28 mouse cellular contexts compared by ENCODE assay signal in the genomic region with DNA sequence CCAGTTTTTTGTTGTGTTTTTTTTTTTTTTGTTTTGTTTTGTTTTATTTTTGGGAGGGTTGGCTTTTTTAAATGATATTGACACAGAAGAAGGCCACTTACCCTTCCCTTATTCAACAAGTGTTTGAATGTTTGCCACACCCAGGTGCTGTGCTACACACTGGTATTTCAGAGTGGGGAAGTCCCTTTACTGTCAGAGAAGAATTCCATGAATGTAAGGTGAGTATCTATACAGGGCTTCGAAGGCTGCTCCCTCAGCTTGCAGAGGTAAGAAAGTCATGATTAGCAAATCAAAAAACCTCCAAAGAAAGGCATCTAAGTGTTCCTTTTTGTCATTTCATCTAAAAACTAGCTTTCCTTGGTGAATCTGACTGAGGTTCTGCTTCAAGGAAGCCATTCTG. TPM values are rescaled to one million over a fixed set of nuclear protein-coding genes. Genes with fewer than 3 reads are reported as not detected.
DNase-seq lines count a peak whose midpoint lies in the region; ATAC-seq and TF ChIP-seq lines count a peak whose summit lies in the region.
"Had no signal": no experiment of that assay in that cellular context is flagged by ENCODE, and none has a peak within 500 bp of the region (broad histone marks: within the 10 kb centered on the region; RNA-seq: fewer than 3 reads in every experiment).

No protein-coding gene starts in this region.

- no peak overlapping the region for H3K4me2 ChIP-seq in heart, embryonic 12.5 days

- in situ Hi-C loops in ES-E14 (cut with MboI; ENCODE audit: low sequenced_read_pairs in 2 of 2, unreplicated experiment in 2 of 2), result no loop called here

- no peak overlapping the region for H3K9ac ChIP-seq in ES-E14 (ENCODE audit: insufficient read depth, low read depth, low read length, poor library complexity, severe bottlenecking)
- H3K9ac ChIP-seq in heart, embryonic 12.5 days, result no peak overlapping the region

- DNase-seq in ES-CJ7 (ENCODE audit: low read depth, low spot score), result peak; percentile 15
- peak; percentile 16 for DNase-seq in ES-E14 (ENCODE audit: low read depth, low spot score)
- peak; percentile 66 for DNase-seq in R1 (ENCODE audit: low read depth, low spot score)
- DNase-seq in ZHBTc4 (ENCODE audit: low read depth, low spot score), result peak; percentile 68
- no peak for DNase-seq in heart, adult 8-10 months (ENCODE audit: low spot score)
- no peak for DNase-seq in lung, postnatal 10 days
- DNase-seq in heart, postnatal 10 days, result no peak
- DNase-seq: adrenal gland, adult 2 months; adrenal gland, adult 8-10 months; adrenal gland, postnatal 10 days; adrenal gland, postnatal 14 days; adrenal gland, postnatal 25 days; adrenal gland, postnatal 36 days; B cell, adult 2 months; cerebellum, adult 11 months; cerebellum, adult 11-12 months; cerebellum, adult 18-20 months; cerebellum, adult 2 months; cerebellum, adult 8-10 months; cerebellum, adult 9-10 months had no signal

- no peaks in the 10 kb centered on the region for H3K27me3 ChIP-seq in heart, embryonic 12.5 days (replicated peaks)
- H3K27me3 ChIP-seq: CH12.LX, Patski had no signal

- no peaks in the 10 kb centered on the region for H3K36me3 ChIP-seq in ES-E14 (ENCODE audit: control insufficient read depth, insufficient read depth, low read length, poor library complexity, severe bottlenecking)
- no peaks in the 10 kb centered on the region for H3K36me3 ChIP-seq in heart, embryonic 12.5 days
- H3K36me3 ChIP-seq: G1E had no signal

- H3K27ac ChIP-seq in ES-E14 (ENCODE audit: insufficient read depth, low read depth, low read length, poor library complexity, severe bottlenecking), result no peak overlapping the region
- no peak overlapping the region for H3K27ac ChIP-seq in heart, embryonic 12.5 days (ENCODE audit: poor library complexity, severe bottlenecking)

- WGBS in heart, embryonic 12.5 days, result 77% methylated on average over 1 of the region's 1 CpGs

- no peaks in the 10 kb centered on the region for H3K9me3 ChIP-seq in ES-E14 (ENCODE audit: control insufficient read depth, insufficient read depth, low read depth, low read length)
- H3K9me3 ChIP-seq in heart, embryonic 12.5 days (replicated peaks), result no peaks in the 10 kb centered on the region
- H3K9me3 ChIP-seq: G1E had no signal

- no peak overlapping the region for H3K4me3 ChIP-seq in ES-E14 (ENCODE audit: insufficient read depth in 1 of 2, low read depth in 1 of 2, low read length in 2 of 2, poor library complexity in 1 of 2, severe bottlenecking in 1 of 2)
- no peak overlapping the region for H3K4me3 ChIP-seq in heart, embryonic 12.5 days

- ATAC-seq in heart, embryonic 12.5 days (ENCODE audit: insufficient number of reproducible peaks, low FRiP score), result no peak
- ATAC-seq: activated CD4-positive, CD25-positive, alpha-beta regulatory T cell, adult 4 months; CD4-positive, CD25-positive, alpha-beta regulatory T cell, adult 4 months; Patski had no signal

- H3K4me1 ChIP-seq in ES-E14 (ENCODE audit: control insufficient read depth in 2 of 2, insufficient read depth in 2 of 2, low read length in 2 of 2, poor library complexity in 1 of 2), result no peaks in the 10 kb centered on the region
- H3K4me1 ChIP-seq in heart, embryonic 12.5 days (replicated peaks), result no peaks in the 10 kb centered on the region

- intact Hi-C loops in heart, postnatal 10 days (cut with DNase I), result no loop called here

TF ChIP-seq in ES-E14, 5 proteins besides CTCF, POLR2A, EP300 and RAD21:
- TF ChIP-seq ZNF384 (IDR thresholded peaks at IDR 0.05; ENCODE audit: low read depth, low read length) (no peak), CHD2 (IDR thresholded peaks at IDR 0.05; ENCODE audit: low read depth, low read length) (no peak), MAFK (IDR thresholded peaks at IDR 0.05; ENCODE audit: insufficient read depth, low read depth, low read length) (no peak)

RNA-seq across cellular contexts. Expression of a gene that starts 26.1 kb away (rescaled TPM):
- total RNA-seq in ES-E14 (2012; rRNA removed), result 0.37 and 0.89 TPM in 2 replicates
- total RNA-seq in heart, adult 8-10 months (2022), result under 1 TPM in 3 of 4 experiments, not detected in 1; 0.44 to 0.69 (median 0.44) TPM
- polyA plus RNA-seq in heart, embryonic 12.5 days (2016; fragmentation: Nextera tagmentation; extraction: Ambion mirVana), result 3.3 and 4.6 TPM in 2 replicates
- total RNA-seq in heart, postnatal 10 days (2021), result under 1 TPM in 1 of 2 experiments, not detected in 1; 0.42 TPM
- total RNA-seq: adrenal gland, postnatal 14 days; adrenal gland, postnatal 4 days; CH12.LX; MEL had no signal
- polyA plus RNA-seq: activated CD4-positive, CD25-positive, alpha-beta regulatory T cell, adult 4 months; CD4-positive, CD25-positive, alpha-beta regulatory T cell, adult 4 months; G1E; Patski had no signal

Comparison
In these comparisons a context has a peak if more than half of its experiments do, and no peak if none do; other contexts are left out.
1. DNase-seq: peak in ES-CJ7 (single experiment), ES-E14 (single experiment), R1 (single experiment) and ZHBTc4 (single experiment); none in heart, adult 8-10 months (single experiment), lung, postnatal 10 days (single experiment) and heart, postnatal 10 days (0 of 2).